Mouse (Mus musculus): ENCODE data around the gene Car15.

The Car15 gene

DNA sequence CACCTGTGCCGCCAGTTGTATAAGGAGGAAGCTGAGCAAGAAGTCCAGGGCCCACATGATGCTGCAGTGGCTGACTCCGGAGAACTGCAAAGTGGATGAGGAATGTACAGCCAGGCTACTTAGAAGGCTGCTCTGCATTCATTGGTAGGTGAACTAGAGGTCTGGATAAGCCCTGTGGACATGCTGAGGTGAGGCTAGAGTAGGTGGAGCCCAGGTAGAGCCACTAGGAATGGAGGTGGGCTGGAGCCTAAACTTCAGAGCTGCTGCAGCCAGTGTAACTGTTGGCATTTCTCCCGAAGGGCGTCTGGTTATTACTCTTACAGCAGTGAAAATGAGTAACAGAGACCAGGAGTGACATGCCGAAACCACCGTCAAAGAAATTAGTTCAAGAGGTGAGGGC lies at the start of gene Car15:
Gene Car15 (minus strand): TSS at position 314 of the 400 bp plus-strand sequence.
- no peak for ATAC-seq (ENCODE audit: insufficient number of reproducible peaks, low FRiP score, low TSS enrichment)

DNA sequence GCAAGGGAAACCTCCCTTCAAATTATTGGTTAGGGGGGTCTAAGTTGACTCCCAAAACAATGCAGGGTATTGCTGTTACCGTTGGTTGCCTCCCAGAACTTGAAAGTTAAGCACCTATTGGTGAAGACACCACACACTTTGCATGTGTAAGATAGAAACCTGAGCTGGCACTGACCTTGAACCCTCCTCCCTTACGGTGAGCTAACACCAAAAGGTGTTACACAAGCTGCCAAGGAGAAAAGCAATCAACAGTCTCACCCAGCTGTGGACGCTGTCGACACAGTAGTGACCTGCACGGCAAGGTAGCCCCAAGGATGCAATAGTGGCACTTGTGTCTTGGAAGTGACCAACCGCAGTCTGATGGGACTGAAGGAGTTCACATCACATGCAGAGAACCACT lies 46.0 kb upstream of the Car15 start:
- no peak for ATAC-seq (ENCODE audit: insufficient number of reproducible peaks, low FRiP score, low TSS enrichment)

DNA sequence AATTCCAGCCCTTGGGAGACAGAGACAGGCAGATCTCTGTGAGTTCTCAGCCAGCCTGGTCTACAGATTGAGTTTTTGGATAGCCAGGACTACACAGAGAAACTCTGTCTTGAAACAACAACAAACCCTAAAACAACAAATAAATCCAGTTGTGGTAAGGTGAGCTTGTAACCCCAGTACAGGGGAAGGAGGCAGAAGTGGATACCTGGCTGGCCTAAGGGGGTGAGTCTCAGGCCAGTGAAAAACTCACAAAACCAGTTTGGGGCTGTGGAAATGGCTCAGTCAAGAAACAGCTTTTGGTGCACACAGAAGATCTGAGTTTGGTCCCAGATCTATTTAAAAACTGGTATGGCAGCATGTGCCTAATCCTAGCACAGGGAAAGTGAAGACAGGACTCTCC lies 44.0 kb upstream of the Car15 start:
- ATAC-seq (ENCODE audit: insufficient number of reproducible peaks, low FRiP score, low TSS enrichment) = no peak

DNA sequence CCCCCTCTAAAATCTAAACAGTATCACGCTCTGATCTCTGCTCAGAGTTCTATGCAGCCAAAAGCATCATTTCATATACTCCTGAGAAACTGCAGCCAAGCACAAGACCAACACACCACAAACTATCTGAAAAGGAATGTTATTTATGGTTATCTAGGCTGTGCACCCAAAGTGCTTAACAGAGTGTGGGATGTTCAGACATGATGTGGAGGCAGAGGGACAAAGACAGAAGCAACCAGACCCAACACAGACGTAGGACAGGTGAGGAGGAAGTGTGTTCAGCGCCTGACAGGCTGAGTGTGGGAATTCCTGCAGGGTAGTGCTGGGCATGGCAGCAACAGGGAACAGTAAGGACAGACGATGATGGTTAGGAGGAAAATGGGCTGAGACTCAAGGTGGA lies 41.4 kb upstream of the Car15 start:
- no peak for ATAC-seq (ENCODE audit: insufficient number of reproducible peaks, low FRiP score, low TSS enrichment)

DNA sequence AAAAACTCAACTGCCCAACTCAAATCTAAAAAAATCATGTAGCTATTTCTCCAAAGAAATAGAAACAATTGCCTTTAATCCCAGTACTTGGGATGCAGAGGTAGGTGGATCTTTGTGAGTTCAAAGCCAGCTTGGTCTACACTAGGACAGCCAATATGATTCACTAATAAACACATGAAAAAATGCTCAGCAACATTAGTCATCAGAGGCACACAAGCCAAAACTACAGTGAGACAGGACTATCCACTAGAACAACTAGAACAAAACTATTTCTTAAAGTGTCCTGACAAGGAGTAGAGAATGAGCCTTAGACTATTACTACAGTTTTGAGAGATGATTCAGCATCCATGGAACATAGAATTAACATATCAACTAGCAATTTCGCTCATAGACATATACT lies 37.9 kb upstream of the Car15 start:
- ATAC-seq (ENCODE audit: insufficient number of reproducible peaks, low FRiP score, low TSS enrichment) = no peak

DNA sequence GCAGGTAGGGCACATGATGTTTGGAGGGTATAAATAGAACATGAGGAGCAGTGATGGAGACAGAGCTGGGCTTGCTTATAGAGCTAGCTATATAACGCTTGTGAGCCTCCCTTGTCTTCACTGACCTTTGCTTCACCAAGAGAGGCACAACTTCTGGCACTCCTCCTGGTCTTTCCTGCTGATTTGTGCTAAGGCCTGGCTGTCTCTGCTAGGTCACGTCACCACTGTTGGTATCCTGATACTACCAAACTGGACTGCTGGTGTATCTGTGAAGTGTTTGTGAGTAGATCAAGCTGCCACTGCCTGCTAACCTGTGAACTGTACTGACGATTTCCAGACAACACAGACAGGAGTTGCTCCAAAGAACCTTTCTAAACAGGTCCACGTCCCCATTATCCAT lies 37.0 kb upstream of the Car15 start:
- 0 out of 2 replicates have a peak, but pooled peaks have one; percentile 45 for ATAC-seq (ENCODE audit: insufficient number of reproducible peaks, low FRiP score, low TSS enrichment)

DNA sequence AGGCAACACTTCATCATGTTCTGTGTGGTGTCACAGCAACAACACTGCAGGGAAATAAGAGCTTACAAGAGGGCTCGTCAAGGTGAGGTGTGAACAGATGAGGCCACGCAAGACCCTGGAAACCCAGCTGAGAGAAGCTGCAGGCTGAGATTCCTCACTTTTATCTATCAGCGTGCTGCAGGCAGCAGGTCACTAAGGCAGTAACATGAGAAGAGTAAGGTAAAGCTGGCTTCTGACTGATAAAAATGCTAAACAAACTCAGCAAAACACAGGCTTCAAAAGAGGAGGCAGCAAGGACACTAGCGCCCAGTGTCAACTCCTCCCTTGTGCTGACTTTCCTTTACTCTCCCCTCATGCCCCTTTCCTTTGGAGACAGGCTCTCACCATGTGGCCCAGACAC lies 34.8 kb upstream of the Car15 start:
- no peak for ATAC-seq (ENCODE audit: insufficient number of reproducible peaks, low FRiP score, low TSS enrichment)

DNA sequence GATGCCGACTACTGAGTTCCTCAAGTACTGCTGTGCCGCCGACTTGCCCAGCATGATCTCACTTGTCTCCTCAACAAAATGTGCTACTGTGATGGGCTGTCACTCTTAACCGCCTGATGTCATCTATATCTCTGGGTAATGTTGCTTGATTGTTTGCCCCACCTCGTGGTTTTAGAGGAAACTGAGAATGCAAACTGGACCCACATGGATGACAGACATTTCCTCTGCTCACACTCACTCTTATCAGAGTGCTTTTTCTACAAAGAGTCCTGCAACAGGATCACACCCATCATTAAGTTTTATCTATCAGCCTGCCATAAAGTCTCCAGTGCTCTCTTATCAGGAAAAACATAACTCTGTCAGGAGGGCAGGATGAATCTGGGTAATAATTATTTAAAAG lies 33.1 kb upstream of the Car15 start:
- ATAC-seq (ENCODE audit: insufficient number of reproducible peaks, low FRiP score, low TSS enrichment) = no peak

DNA sequence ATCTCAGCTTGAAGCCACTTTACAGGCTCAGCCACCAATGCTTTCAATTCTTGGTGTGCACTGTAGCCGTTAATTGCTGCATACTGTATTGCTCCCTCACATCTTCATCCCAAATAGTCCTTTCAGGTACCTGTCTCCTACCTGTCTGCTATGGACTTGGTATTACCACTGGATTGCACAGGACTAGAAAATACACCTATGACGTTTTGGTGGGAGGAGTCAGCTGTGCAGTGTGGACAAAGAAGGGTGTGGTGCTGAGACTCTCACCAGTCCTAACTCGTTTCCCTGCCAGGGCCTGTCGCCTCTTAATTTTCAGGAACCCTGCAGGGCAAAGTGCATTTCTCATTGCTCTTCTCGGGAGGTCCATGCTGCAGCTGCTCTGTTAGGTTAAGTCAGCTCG lies 27.6 kb upstream of the Car15 start:
- ATAC-seq (ENCODE audit: insufficient number of reproducible peaks, low FRiP score, low TSS enrichment) = 0 out of 2 replicates have a peak, but pooled peaks have one; percentile 52

DNA sequence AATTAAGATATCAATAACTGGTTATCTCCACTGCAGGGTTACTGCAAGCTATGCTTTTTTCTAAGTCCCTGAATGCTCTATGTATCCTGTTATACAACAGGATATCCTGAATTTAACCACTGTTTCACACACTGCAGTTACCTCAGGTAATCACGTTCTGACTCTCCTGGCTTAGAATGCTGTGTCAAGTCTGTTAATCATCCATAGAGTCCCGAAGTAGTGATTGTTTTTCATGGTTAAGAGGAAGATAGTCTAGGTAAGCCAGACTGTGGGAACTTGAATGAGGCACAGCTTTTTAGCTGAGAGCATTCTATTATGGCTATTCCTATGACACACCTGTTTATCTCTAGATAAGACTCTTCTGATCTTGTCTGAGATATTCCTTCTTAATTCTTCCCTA lies 27.1 kb upstream of the Car15 start:
- ATAC-seq (ENCODE audit: insufficient number of reproducible peaks, low FRiP score, low TSS enrichment) = no peak

DNA sequence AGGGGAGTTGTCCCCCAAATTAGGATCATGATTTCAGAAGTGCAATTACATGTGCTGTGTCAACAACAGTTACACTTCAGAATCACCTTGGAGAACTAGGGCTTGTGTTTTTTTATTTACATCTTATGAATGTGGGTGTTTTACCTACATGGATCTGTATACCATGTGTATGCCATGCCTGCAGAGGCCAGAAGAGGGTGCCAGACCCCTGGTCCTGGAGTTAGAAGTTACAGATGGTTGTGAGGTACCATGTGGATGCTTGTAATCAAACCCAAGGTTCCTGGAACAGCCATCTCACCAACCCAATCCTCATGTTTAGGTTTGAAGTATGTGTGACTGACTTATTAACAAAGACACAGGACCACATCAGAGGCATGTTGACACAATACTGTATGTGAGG lies 20.4 kb upstream of the Car15 start:
- no peak for ATAC-seq (ENCODE audit: insufficient number of reproducible peaks, low FRiP score, low TSS enrichment)

DNA sequence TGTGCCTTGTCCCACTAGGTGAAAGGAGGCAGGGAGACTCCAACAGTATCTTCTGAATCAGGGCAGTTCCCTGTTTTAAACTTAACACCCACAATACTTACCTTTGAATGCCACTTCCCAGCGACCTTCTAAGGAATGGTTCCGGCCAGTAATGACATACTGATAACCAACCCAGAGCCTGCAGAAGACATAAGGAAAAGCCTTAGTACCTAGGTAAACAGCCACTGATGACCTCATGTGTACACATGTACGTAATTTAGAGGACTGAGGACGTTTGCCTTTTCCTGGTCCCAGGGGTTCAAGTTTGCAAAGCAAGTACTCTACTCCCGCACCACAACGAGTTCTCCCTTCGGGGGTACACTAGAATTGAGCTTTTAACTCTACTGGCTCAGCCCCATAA lies 19.0 kb upstream of the Car15 start:
- no peak for ATAC-seq (ENCODE audit: insufficient number of reproducible peaks, low FRiP score, low TSS enrichment)

DNA sequence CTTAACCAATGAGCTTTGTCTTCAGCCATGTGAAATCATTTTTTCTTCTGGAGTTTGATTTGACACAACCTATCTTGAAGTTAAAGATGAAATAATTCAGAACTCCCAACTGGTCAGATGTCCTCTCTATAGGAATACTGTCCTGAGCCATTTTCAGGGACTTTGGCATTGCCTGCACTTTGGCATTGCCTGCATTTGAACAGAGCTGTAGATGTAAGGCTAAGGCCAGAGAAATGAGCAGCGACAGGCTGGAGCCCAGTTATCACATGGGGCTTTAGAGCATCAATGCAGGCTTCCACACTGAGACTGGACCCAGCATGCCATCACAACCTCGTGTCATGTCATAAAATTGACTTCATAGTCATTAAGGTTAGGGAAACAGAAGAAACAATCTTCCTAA lies 15.1 kb upstream of the Car15 start:
- no peak for ATAC-seq (ENCODE audit: insufficient number of reproducible peaks, low FRiP score, low TSS enrichment)

DNA sequence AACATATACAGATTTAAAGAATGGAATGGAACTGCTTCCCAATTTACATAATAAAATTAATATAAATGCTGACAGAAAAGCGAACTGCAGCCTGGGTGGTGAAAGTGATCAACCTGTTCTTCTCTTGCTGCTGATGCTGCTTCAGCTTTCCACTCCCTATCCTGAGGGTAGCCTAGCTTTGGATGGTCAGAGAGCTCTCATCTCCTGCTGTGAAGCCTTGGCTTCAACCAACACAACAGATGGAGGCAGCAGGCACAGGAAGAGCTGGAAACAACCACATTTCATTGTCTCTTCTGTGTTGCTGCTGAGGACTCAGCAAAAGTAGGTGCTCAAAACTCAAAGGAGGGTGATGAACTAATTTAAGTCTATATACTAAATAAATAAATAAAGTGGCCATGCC lies 13.7 kb upstream of the Car15 start:
- peak; percentile 85 for ATAC-seq (ENCODE audit: insufficient number of reproducible peaks, low FRiP score, low TSS enrichment)

DNA sequence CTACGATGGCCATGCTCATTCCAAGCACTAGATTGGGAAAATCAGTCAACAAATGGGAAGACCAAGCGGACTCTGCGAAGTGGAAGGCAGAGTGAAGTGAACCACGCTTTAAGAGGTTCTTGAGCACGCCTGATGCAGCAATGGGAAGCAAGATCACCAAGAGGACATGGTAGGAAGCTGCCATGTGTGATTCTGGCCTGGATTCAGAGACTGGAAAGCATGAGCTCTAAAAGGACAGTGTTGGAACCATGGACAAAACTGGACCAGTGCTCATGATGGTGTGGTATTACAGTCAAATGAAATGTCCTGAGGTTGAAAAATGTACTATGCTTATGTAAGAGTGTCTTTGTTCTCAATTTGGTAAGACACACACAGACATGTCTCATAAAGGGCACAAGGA lies 13.2 kb upstream of the Car15 start:
- peak; percentile 22; the same call in 1 of the 2 replicates for ATAC-seq (ENCODE audit: insufficient number of reproducible peaks, low FRiP score, low TSS enrichment)

DNA sequence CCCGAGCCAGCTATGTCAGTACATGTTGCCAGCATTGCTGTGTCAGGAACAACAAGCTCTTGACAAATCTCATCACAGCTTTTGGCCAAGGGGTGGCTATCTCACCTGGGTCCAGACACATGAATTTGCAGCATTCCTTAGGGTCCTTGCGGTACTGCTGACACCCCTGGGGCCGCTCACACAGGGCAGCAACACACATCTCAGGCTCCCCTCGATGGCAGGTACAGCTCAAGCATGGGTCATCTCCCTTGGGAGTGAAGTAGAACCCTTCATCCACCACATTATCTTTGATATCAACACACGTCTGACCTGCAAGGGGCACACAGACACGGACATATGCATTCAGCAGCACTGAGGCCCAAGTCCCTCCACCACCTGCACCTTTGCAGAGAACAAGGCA lies 11.3 kb upstream of the Car15 start:
- no peak for ATAC-seq (ENCODE audit: insufficient number of reproducible peaks, low FRiP score, low TSS enrichment)

DNA sequence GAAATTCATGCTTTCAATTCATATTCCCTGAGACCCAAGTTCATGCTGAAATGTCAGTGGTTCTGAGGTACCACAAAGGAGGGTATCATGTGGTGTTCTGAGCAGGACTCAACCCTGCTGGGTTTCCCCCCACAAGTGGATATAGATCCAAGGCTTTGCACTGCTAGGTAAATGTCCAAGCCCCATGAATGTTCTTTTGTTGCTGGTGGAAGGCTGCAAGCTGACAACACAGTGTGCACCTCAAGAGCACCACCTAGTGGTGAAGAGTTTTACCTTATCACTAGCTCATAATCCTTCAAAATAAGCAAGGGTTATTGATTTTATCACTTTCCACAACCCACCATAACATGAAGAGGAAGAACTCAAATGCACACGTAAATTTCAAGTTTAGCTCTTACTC lies 10.8 kb upstream of the Car15 start:
- 0 out of 2 replicates have a peak, but pooled peaks have one; percentile 23 for ATAC-seq (ENCODE audit: insufficient number of reproducible peaks, low FRiP score, low TSS enrichment)

DNA sequence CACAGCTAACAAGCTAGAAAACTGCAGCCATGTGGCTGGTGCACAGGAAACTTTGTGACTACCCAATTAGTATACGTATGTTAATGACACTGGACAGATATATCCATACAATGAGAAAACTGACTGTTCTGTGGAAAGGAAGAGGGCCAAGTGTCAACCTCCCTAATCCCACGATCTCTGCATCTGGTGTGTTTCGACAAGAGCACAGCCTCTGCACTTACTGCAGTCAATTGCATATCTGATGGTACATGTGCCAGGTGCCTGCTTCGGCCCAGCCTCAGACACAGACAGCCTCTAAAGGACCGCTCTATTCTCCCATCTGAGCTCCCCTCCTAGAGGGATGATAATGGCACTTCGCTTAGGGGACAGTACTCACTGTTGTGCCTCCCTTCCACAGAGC lies 10.3 kb upstream of the Car15 start:
- ATAC-seq (ENCODE audit: insufficient number of reproducible peaks, low FRiP score, low TSS enrichment) = no peak

DNA sequence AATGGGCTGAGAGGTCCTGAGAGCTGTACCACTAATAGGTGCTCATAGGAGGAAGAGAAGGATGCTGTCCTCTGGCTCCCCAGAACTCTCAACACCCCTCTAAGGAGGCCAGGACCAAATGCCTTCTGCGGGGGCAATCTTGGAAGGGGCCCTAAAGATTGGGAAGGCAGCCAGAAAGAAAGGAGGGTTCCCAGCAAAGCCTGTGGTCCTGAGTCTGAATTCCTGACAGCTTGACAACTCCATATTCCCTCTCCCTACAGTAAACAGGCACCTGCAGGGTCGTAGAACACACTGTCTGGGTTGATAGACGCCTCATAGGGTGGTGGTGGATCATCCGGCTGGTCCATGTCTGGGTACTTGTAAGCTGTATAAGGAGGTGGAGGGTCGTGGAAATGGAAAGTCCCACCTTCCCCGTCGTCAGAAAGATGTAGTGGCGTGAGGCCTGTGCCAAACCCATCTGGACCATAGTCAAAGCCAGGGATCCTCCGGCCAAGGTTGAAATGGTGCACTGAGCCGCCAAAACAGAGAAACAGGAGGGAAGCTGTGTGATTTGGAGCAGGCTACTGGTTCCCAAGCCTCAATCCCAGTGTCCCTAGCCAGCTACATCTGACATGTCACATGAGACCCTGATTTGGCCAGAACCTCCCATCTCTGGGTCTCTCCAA lies 5.7 kb upstream of the Car15 start:
- no peak for ATAC-seq (ENCODE audit: insufficient number of reproducible peaks, low FRiP score, low TSS enrichment)

DNA sequence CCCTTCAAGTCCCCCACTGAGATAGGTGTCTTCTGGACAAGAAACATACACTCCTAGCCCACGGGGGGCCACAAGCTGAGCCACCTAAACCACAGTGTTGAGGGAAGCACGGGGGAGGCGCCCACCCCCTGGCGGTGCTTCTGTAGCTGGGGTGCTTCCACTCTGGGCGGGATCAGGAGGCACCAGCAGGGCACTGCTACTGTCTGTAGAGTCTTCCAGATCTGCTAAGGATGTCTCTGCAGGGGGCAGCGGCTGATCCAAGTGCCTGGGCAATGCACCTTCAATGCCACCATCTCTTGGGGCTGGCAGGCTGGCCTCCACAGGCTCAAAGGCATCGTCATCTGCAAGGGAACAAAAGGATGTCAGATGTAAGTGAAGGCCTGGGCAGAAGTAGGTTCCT lies 4.3 kb upstream of the Car15 start:
- no peak for ATAC-seq (ENCODE audit: insufficient number of reproducible peaks, low FRiP score, low TSS enrichment)

DNA sequence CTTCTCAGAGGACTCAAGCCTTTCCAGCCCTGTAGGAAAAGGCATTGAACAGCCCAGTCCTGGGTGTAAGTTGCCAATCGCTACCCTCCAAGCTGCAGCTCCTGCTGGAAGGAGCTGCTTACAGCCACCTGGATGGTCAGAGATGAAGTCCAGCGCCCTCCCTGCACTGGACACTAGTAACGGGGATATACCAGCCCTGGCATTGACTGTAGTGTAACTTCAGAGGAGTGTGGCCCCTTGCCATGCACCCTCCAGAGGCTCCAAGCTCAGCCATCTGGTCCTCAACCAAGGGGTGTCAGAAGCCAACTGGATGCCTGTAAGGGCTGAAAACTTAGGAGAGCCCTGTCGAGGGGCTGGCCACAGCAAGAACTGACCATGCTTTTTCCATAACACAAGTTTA lies 1.8 kb upstream of the Car15 start:
- peak; percentile 31; the same call in 1 of the 2 replicates for ATAC-seq (ENCODE audit: insufficient number of reproducible peaks, low FRiP score, low TSS enrichment)

DNA sequence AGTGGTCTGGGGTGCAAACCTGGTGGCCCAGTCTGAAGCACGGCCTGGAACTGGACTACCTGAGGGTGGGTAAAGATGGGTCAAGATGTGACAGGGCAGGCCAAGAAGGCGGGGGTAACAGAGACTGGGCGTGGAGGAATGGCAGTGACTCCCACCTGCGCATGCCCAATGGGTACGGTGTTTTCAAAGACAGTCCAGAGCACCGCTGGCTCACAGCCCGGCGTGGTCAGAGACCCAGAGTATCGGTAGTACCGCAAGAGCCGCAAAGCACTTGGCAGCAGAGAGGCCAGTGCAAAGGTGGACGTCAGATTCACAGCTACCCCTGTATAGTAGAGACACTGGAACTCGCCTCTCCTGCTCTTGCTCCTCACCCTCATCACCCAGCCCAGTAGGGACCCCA lies 2.7 kb downstream of the Car15 start:
- no peak for ATAC-seq (ENCODE audit: insufficient number of reproducible peaks, low FRiP score, low TSS enrichment)

DNA sequence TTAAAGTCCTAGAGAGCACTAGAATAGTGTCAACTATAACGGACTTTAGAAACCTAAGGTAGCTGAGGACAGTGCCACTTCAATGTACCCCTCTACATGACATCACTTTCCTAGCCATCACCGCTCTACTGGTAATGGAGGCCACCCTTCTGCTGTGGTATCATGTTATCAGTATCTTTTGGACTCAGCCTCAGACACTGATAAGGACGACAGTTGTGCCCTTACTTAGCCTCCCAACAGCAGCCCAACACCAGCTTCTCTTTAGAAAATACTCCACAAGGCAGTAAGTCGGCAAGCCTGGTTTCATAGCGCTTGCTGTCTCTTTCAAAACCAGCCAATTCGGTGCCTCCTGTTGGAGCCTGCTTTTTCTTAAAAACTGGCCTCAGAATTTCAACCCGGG lies 3.6 kb downstream of the Car15 start:
- ATAC-seq (ENCODE audit: insufficient number of reproducible peaks, low FRiP score, low TSS enrichment) = no peak
